Mouse (Mus musculus): Measurements from ENCODE around the gene Poc1a. TPM values are rescaled to one million over a fixed set of nuclear protein-coding genes. Genes with fewer than 3 reads are reported as not detected.

Gene Poc1a
- polyA plus RNA-seq, 1 experiment = 6.1 TPM

GRCm38 (mm10) chr9:106328772-106329511 lies 48.1 kb downstream of the Poc1a start:
- no peaks in the 10 kb centered on the region for H3K4me1 ChIP-seq (ENCODE audit: control insufficient read depth, insufficient read depth, low read length)
- no peak overlapping the region for H3K27ac ChIP-seq (ENCODE audit: insufficient read depth, low read depth, low read length)
- WGBS = 75% methylated on average over 5 of the region's 5 CpGs
- TF ChIP-seq CTCF (conservative IDR thresholded peaks at IDR 0.05; ENCODE audit: insufficient read depth, insufficient read length, low read depth, low read length) = no peak
- no peak for TF ChIP-seq POLR2A (IDR thresholded peaks at IDR 0.05; ENCODE audit: low read depth, low read length)
- no peaks in the 10 kb centered on the region for H3K27me3 ChIP-seq (replicated peaks; ENCODE audit: control insufficient read depth, insufficient read depth, low read length)
- no peak for DNase-seq
- H3K36me3 ChIP-seq (ENCODE audit: control insufficient read depth, insufficient read depth, low read length) = no peaks in the 10 kb centered on the region
- no peak overlapping the region for H3K4me3 ChIP-seq (ENCODE audit: insufficient read depth, low read depth, low read length)

GRCm38 (mm10) chr9:106332746-106333145 lies 51.9 kb downstream of the Poc1a start:
- 74% methylated on average over 3 of the region's 3 CpGs for WGBS
- H3K27ac ChIP-seq (ENCODE audit: insufficient read depth, low read depth, low read length) = no peak overlapping the region
- no peak for TF ChIP-seq CTCF (conservative IDR thresholded peaks at IDR 0.05; ENCODE audit: insufficient read depth, insufficient read length, low read depth, low read length)
- no peak for TF ChIP-seq POLR2A (IDR thresholded peaks at IDR 0.05; ENCODE audit: low read depth, low read length)
- no peaks in the 10 kb centered on the region for H3K36me3 ChIP-seq (ENCODE audit: control insufficient read depth, insufficient read depth, low read length)
- no peaks in the 10 kb centered on the region for H3K4me1 ChIP-seq (ENCODE audit: control insufficient read depth, insufficient read depth, low read length)
- DNase-seq = no peak
- no peak overlapping the region for H3K4me3 ChIP-seq (ENCODE audit: insufficient read depth, low read depth, low read length)
- no peaks in the 10 kb centered on the region for H3K27me3 ChIP-seq (replicated peaks; ENCODE audit: control insufficient read depth, insufficient read depth, low read length)

GRCm38 (mm10) chr9:106337620-106338019 lies 56.8 kb downstream of the Poc1a start:
- TF ChIP-seq POLR2A (IDR thresholded peaks at IDR 0.05; ENCODE audit: low read depth, low read length) = no peak
- TF ChIP-seq CTCF (conservative IDR thresholded peaks at IDR 0.05; ENCODE audit: insufficient read depth, insufficient read length, low read depth, low read length) = no peak
- no peak overlapping the region for H3K27ac ChIP-seq (ENCODE audit: insufficient read depth, low read depth, low read length)

GRCm38 (mm10) chr9:106338462-106339172 lies 57.8 kb downstream of the Poc1a start:
- WGBS = 76% methylated on average over 10 of the region's 10 CpGs
- H3K36me3 ChIP-seq (ENCODE audit: control insufficient read depth, insufficient read depth, low read length) = no peaks in the 10 kb centered on the region
- peaks cover 5% of the 10 kb centered on the region; the same call in 1 of the 2 replicates for H3K4me1 ChIP-seq (ENCODE audit: control insufficient read depth, insufficient read depth, low read length)
- no peak for TF ChIP-seq POLR2A (IDR thresholded peaks at IDR 0.05; ENCODE audit: low read depth, low read length)
- TF ChIP-seq CTCF (conservative IDR thresholded peaks at IDR 0.05; ENCODE audit: insufficient read depth, insufficient read length, low read depth, low read length) = no peak
- no peaks in the 10 kb centered on the region for H3K27me3 ChIP-seq (replicated peaks; ENCODE audit: control insufficient read depth, insufficient read depth, low read length)
- no peak overlapping the region for H3K27ac ChIP-seq (ENCODE audit: insufficient read depth, low read depth, low read length)
- DNase-seq = no peak
- H3K4me3 ChIP-seq (ENCODE audit: insufficient read depth, low read depth, low read length) = no peak overlapping the region

More at GRCm38 (mm10) chr9:106337620-106338019, 56.8 kb downstream of the Poc1a start:
- Histone ChIP-seq H3K4me1 (ENCODE audit: control insufficient read depth, insufficient read depth, low read length) (peaks cover 5% of the 10 kb centered on the region; the same call in 1 of the 2 replicates), H3K27me3 (replicated peaks; ENCODE audit: control insufficient read depth, insufficient read depth, low read length) (no peaks in the 10 kb centered on the region), H3K4me3 (ENCODE audit: insufficient read depth, low read depth, low read length) (no peak overlapping the region), H3K36me3 (ENCODE audit: control insufficient read depth, insufficient read depth, low read length) (no peaks in the 10 kb centered on the region)
- 69% methylated on average over 9 of the region's 9 CpGs for WGBS
- DNase-seq = peak; percentile 26

GRCm38 (mm10) chr9:106339173-106339558 lies 58.3 kb downstream of the Poc1a start:
- Histone ChIP-seq H3K4me3 (ENCODE audit: insufficient read depth, low read depth, low read length) (no peak overlapping the region), H3K4me1 (ENCODE audit: control insufficient read depth, insufficient read depth, low read length) (peaks cover 5% of the 10 kb centered on the region; the same call in 1 of the 2 replicates), H3K36me3 (ENCODE audit: control insufficient read depth, insufficient read depth, low read length) (no peaks in the 10 kb centered on the region), H3K27ac (ENCODE audit: insufficient read depth, low read depth, low read length) (no peak overlapping the region), H3K27me3 (replicated peaks; ENCODE audit: control insufficient read depth, insufficient read depth, low read length) (no peaks in the 10 kb centered on the region)
- TF ChIP-seq CTCF (conservative IDR thresholded peaks at IDR 0.05; ENCODE audit: insufficient read depth, insufficient read length, low read depth, low read length) (no peak), POLR2A (IDR thresholded peaks at IDR 0.05; ENCODE audit: low read depth, low read length) (no peak)
- 89% methylated on average over 6 of the region's 6 CpGs for WGBS
- no peak for DNase-seq

- H3K36me3 ChIP-seq (ENCODE audit: control insufficient read depth, insufficient read depth, low read length) = no peaks in the 10 kb centered on the region
- peaks cover 5% of the 10 kb centered on the region; the same call in 1 of the 2 replicates for H3K4me1 ChIP-seq (ENCODE audit: control insufficient read depth, insufficient read depth, low read length)
- no peak overlapping the region for H3K4me3 ChIP-seq (ENCODE audit: insufficient read depth, low read depth, low read length)
- WGBS = 92% methylated on average over 4 of the region's 4 CpGs
- TF ChIP-seq POLR2A (IDR thresholded peaks at IDR 0.05; ENCODE audit: low read depth, low read length) (no peak), CTCF (conservative IDR thresholded peaks at IDR 0.05; ENCODE audit: insufficient read depth, insufficient read length, low read depth, low read length) (no peak)
- H3K27ac ChIP-seq (ENCODE audit: insufficient read depth, low read depth, low read length) = no peak overlapping the region
- DNase-seq = no peak
- no peaks in the 10 kb centered on the region for H3K27me3 ChIP-seq (replicated peaks; ENCODE audit: control insufficient read depth, insufficient read depth, low read length)
Observed at GRCm38 (mm10) chr9:106339730-106340129, 58.9 kb downstream of the Poc1a start.
